Mouse (Mus musculus) brain, embryonic 14.5 days (tissue): ENCODE measurements around the gene Itm2c.

ENCODE experiments used
- CTCF ChIP-seq: fragments of 200-500 bp; IDR thresholded peaks from 2 replicates; pipeline ENCODE4 v1.5.1; 2012; ENCODE audit warnings: inconsistent platforms, mild to moderate bottlenecking, moderate library complexity, borderline replicate concordance; ENCODE audit not compliant: insufficient read depth, insufficient read length; ENCODE audit errors: extremely low read depth
- POLR2A ChIP-seq: fragments of 200-500 bp; IDR thresholded peaks from 2 replicates; pipeline ENCODE4 v1.6.1; 2012; ENCODE audit warnings: mild to moderate bottlenecking, inconsistent platforms, borderline replicate concordance; ENCODE audit not compliant: poor library complexity, insufficient read depth, insufficient read length, severe bottlenecking; ENCODE audit errors: extremely low read depth

GRCm38 (mm10) chr1:85894748-85895360, 773 bp downstream of the Itm2c start:
- TF ChIP-seq CTCF (no peak), POLR2A (no peak)
